21 mouse cellular contexts compared by ENCODE assay signal in the genomic region with DNA sequence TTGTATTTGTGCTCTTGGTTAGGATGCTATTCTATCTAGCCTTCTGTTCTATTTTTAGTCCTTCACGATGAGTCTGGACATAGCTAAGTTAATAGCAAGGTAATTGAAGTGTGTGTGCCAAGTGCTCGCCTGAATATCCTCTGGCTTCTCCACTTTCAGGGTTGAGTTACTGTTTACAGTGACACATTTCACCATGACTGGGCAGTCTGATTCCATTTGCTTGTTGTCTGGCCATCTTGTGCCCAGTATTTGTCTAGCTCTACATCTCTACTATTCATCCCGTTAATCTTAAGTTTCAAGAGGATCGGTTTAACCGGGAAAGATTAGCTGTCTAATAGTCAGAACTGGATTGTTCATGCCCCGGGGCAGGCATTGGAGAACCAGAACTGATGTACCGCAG. TPM values are rescaled to one million over a fixed set of nuclear protein-coding genes. Genes with fewer than 3 reads are reported as not detected.
DNase-seq lines count a peak whose midpoint lies in the region; ATAC-seq and TF ChIP-seq lines count a peak whose summit lies in the region.
"Had no signal": no experiment of that assay in that cellular context is flagged by ENCODE, and none has a peak within 500 bp of the region (broad histone marks: within the 10 kb centered on the region; RNA-seq: fewer than 3 reads in every experiment).

No protein-coding gene starts in this region.

- no peak for ATAC-seq in forebrain, embryonic 15.5 days (replicated peaks)

- no peak overlapping the region for H3K4me2 ChIP-seq in forebrain, embryonic 15.5 days (replicated peaks)
- H3K4me2 ChIP-seq: limb, embryonic 12.5 days; lung, embryonic 15.5 days had no signal

- H3K4me1 ChIP-seq in forebrain, embryonic 15.5 days: peaks cover 61% of the 10 kb centered on the region

- H3K27me3 ChIP-seq in forebrain, embryonic 15.5 days: no peaks in the 10 kb centered on the region
- H3K27me3 ChIP-seq: limb, embryonic 12.5 days; lung, embryonic 15.5 days had no signal

- peak overlapping the region; percentile 12 for H3K27ac ChIP-seq in layer of hippocampus, adult 2 months
- H3K27ac ChIP-seq in forebrain, embryonic 15.5 days (replicated peaks): no peak overlapping the region
- H3K27ac ChIP-seq: forebrain, embryonic 10.5 days; heart, embryonic 10.5 days; limb, embryonic 12.5 days; liver, embryonic 14.5 days; lung, embryonic 15.5 days had no signal

- H3K9me3 ChIP-seq in forebrain, embryonic 15.5 days: no peaks in the 10 kb centered on the region
- H3K9me3 ChIP-seq: forebrain, embryonic 10.5 days; heart, embryonic 10.5 days; limb, embryonic 12.5 days; lung, embryonic 15.5 days had no signal

- H3K9ac ChIP-seq in forebrain, embryonic 15.5 days (replicated peaks): no peak overlapping the region
- H3K9ac ChIP-seq: limb, embryonic 12.5 days; liver, embryonic 14.5 days; lung, embryonic 15.5 days had no signal

- H3K36me3 ChIP-seq in forebrain, embryonic 15.5 days: no peaks in the 10 kb centered on the region
- H3K36me3 ChIP-seq: heart, embryonic 10.5 days; limb, embryonic 12.5 days; lung, embryonic 15.5 days had no signal

- WGBS in forebrain, embryonic 15.5 days: 69% methylated on average over 7 of the region's 7 CpGs

- H3K4me3 ChIP-seq in layer of hippocampus, adult 2 months: no peak overlapping the region
- no peak overlapping the region for H3K4me3 ChIP-seq in forebrain, embryonic 15.5 days
- H3K4me3 ChIP-seq: forebrain, embryonic 10.5 days; heart, embryonic 10.5 days; limb, embryonic 12.5 days; lung, embryonic 15.5 days had no signal

- DNase-seq in gastrocnemius, adult 18-20 months (ENCODE audit: low spot score): peak; percentile 61
- DNase-seq in gastrocnemius, postnatal 25 days: no peak
- no peak for DNase-seq in layer of hippocampus, adult 2 months (ENCODE audit: low spot score in 2 of 2)
- no peak for DNase-seq in layer of hippocampus, postnatal 10 days (ENCODE audit: low spot score in 2 of 2)
- DNase-seq in retina, postnatal 7 days (ENCODE audit: low read depth, low spot score): peak; percentile 17
- DNase-seq in retina, embryonic 14.5 days (ENCODE audit: low spot score): no peak
- DNase-seq in ovary, postnatal 14 days (ENCODE audit: low spot score): no peak
- DNase-seq: adrenal gland, postnatal 10 days; cerebellum, adult 9-11 months; kidney, adult 11 months; kidney, postnatal 10 days; layer of hippocampus, postnatal 36 days; lung, postnatal 36 days; thymus, adult 18-20 months; thymus, postnatal 36 days had no signal

- no peak for TF ChIP-seq CTCF in layer of hippocampus, adult 2 months (conservative IDR thresholded peaks at IDR 0.05)

RNA-seq across cellular contexts. Expression of gene Itsn1, which starts 33.4 kb away (rescaled TPM):
- 10 to 100 TPM; 62.8 to 63.5 TPM for total RNA-seq in gastrocnemius, adult 18-20 months (2021)
- 10 to 100 TPM; 55.3 to 60.5 TPM for total RNA-seq in gastrocnemius, postnatal 25 days (2021)
- total RNA-seq in layer of hippocampus, adult 2 months (2021): 100 to 1,000 TPM; 160 to 176 TPM
- total RNA-seq in layer of hippocampus, postnatal 10 days (2021): 100 to 1,000 TPM; 145 to 159 TPM
- 82.5 and 86.7 TPM in 2 replicates for polyA plus RNA-seq in forebrain, embryonic 15.5 days (2015; fragmentation: Nextera tagmentation; extraction: Ambion mirVana)

RNA-seq across cellular contexts. Expression of gene Cryzl1, which starts 33.7 kb away (rescaled TPM):
- 10 to 100 TPM; 11.4 to 15.6 TPM for total RNA-seq in gastrocnemius, adult 18-20 months (2021)
- total RNA-seq in gastrocnemius, postnatal 25 days (2021): 10 to 100 TPM; 12.1 to 20.0 TPM
- total RNA-seq in layer of hippocampus, adult 2 months (2021): 100 to 1,000 TPM; 104 to 111 TPM
- total RNA-seq in layer of hippocampus, postnatal 10 days (2021): 10 to 100 TPM; 78.9 to 94.2 TPM
- 111 and 118 TPM in 2 replicates for polyA plus RNA-seq in forebrain, embryonic 15.5 days (2015; fragmentation: Nextera tagmentation; extraction: Ambion mirVana)

Comparison
In these comparisons a context has a peak if more than half of its experiments do, and no peak if none do; other contexts are left out.
1. DNase-seq: peak in gastrocnemius, adult 18-20 months (single experiment) and retina, postnatal 7 days (single experiment); none in gastrocnemius, postnatal 25 days (single experiment), layer of hippocampus, adult 2 months (0 of 2), layer of hippocampus, postnatal 10 days (0 of 2), retina, embryonic 14.5 days (single experiment) and ovary, postnatal 14 days (single experiment).